Mouse (Mus musculus) kidney, postnatal 10 days (tissue): ENCODE data around the gene Pitpnb.

ENCODE experiments used
- DNase-seq: peaks from one replicate; pipeline ENCODE4 v3.0.0; 2021; ENCODE audit warnings: mixed read lengths

Pitpnb gene

GRCm38 (mm10) chr5:111330417-111331098, at the start of gene Pitpnb:
Gene Pitpnb, plus strand, starts transcription at chr5:111330763.
- peak; percentile 100 for DNase-seq

- peak; percentile 26 for DNase-seq
Observed at GRCm38 (mm10) chr5:111284420-111285175, 46.0 kb upstream of the Pitpnb start.

GRCm38 (mm10) chr5:111287571-111287970, 43.0 kb upstream of the Pitpnb start:
- DNase-seq, result no peak

- peak; percentile 34 for DNase-seq
Observed at GRCm38 (mm10) chr5:111288486-111288885, 42.1 kb upstream of the Pitpnb start.

GRCm38 (mm10) chr5:111290071-111290470, 40.5 kb upstream of the Pitpnb start:
- DNase-seq, result peak; percentile 5

- DNase-seq, result no peak
Observed at GRCm38 (mm10) chr5:111291639-111292038, 38.9 kb upstream of the Pitpnb start.

GRCm38 (mm10) chr5:111297801-111298200, 32.8 kb upstream of the Pitpnb start:
- no peak for DNase-seq

- no peak for DNase-seq
Observed at GRCm38 (mm10) chr5:111298706-111299105, 31.9 kb upstream of the Pitpnb start.

GRCm38 (mm10) chr5:111300776-111301175, 29.8 kb upstream of the Pitpnb start:
- no peak for DNase-seq

- DNase-seq, result no peak
Observed at GRCm38 (mm10) chr5:111301736-111302135, 28.8 kb upstream of the Pitpnb start.

GRCm38 (mm10) chr5:111304730-111305129, 25.8 kb upstream of the Pitpnb start:
- DNase-seq, result no peak

- peak; percentile 57 for DNase-seq
Observed at GRCm38 (mm10) chr5:111310185-111310584, 20.4 kb upstream of the Pitpnb start.

GRCm38 (mm10) chr5:111313833-111314232, 16.7 kb upstream of the Pitpnb start:
- DNase-seq, result no peak

- no peak for DNase-seq
Observed at GRCm38 (mm10) chr5:111315061-111315460, 15.5 kb upstream of the Pitpnb start.

GRCm38 (mm10) chr5:111317526-111317925, 13.0 kb upstream of the Pitpnb start:
- no peak for DNase-seq

GRCm38 (mm10) chr5:111318946-111319345, 11.6 kb upstream of the Pitpnb start:
- no peak for DNase-seq

GRCm38 (mm10) chr5:111325813-111326212, 4.8 kb upstream of the Pitpnb start:
- DNase-seq, result no peak

GRCm38 (mm10) chr5:111327420-111327819, 3.1 kb upstream of the Pitpnb start:
- peak; percentile 16 for DNase-seq

GRCm38 (mm10) chr5:111329782-111330416, 664 bp upstream of the Pitpnb start:
- peak; percentile 11 for DNase-seq

- no peak for DNase-seq
Observed at GRCm38 (mm10) chr5:111331099-111331435, 504 bp downstream of the Pitpnb start.

GRCm38 (mm10) chr5:111335939-111336691, 5.6 kb downstream of the Pitpnb start:
- peak; percentile 4 for DNase-seq

GRCm38 (mm10) chr5:111341609-111342008, 11.0 kb downstream of the Pitpnb start:
- peak; percentile 53 for DNase-seq
